10 mouse cellular contexts compared by ENCODE assay signal in genomic region chr4:150098880-150099279, GRCm38 (mm10). TPM values are rescaled to one million over a fixed set of nuclear protein-coding genes. Genes with fewer than 3 reads are reported as not detected.
A peak's percentile ranks its signal among the peaks of the same experiment; 100 is the strongest.
DNase-seq lines count a peak whose midpoint lies in the region; ATAC-seq lines count a peak whose summit lies in the region.
"Had no signal": no experiment of that assay in that cellular context is flagged by ENCODE, and none has a peak within 500 bp of the region (broad histone marks: within the 10 kb centered on the region; RNA-seq: fewer than 3 reads in every experiment).

No protein-coding gene starts in this region.

- H3K4me2 ChIP-seq in forebrain, embryonic 12.5 days, result no peak overlapping the region
- H3K4me2 ChIP-seq in hindbrain, embryonic 11.5 days (replicated peaks; ENCODE audit: low read depth, low read length), result no peak overlapping the region
- H3K4me2 ChIP-seq in midbrain, embryonic 11.5 days, result no peak overlapping the region
- H3K4me2 ChIP-seq: embryonic facial prominence, embryonic 15.5 days had no signal

- H3K9ac ChIP-seq in forebrain, embryonic 12.5 days, result no peak overlapping the region
- no peak overlapping the region for H3K9ac ChIP-seq in hindbrain, embryonic 11.5 days (ENCODE audit: low read depth, low read length)
- H3K9ac ChIP-seq in midbrain, embryonic 11.5 days (ENCODE audit: low read length), result no peak overlapping the region
- H3K9ac ChIP-seq: embryonic facial prominence, embryonic 15.5 days had no signal

- peak; percentile 81 for ATAC-seq in forebrain, embryonic 12.5 days (ENCODE audit: low FRiP score)
- ATAC-seq in hindbrain, embryonic 11.5 days (ENCODE audit: low FRiP score), result no peak
- ATAC-seq in midbrain, embryonic 11.5 days (ENCODE audit: low FRiP score), result no peak

- 19% methylated on average over 10 of the region's 10 CpGs for WGBS in forebrain, embryonic 12.5 days
- 23% methylated on average over 10 of the region's 10 CpGs for WGBS in hindbrain, embryonic 11.5 days
- 20% methylated on average over 10 of the region's 10 CpGs for WGBS in midbrain, embryonic 11.5 days

- H3K36me3 ChIP-seq in forebrain, embryonic 12.5 days (replicated peaks), result no peaks in the 10 kb centered on the region
- H3K36me3 ChIP-seq in hindbrain, embryonic 11.5 days (ENCODE audit: control insufficient read depth, insufficient read depth, low read length), result no peaks in the 10 kb centered on the region
- H3K36me3 ChIP-seq in midbrain, embryonic 11.5 days (ENCODE audit: control insufficient read depth, insufficient read depth, low read length), result no peaks in the 10 kb centered on the region

- DNase-seq in ovary, postnatal 10 days (ENCODE audit: low spot score), result peak; percentile 39
- no peak for DNase-seq in ovary, adult 18-20 months (ENCODE audit: low spot score)
- DNase-seq in c-Kit-positive CD71-negative TER-119-negative erythroid progenitor cells, embryonic 14.5 days (ENCODE audit: low read depth), result peak; percentile 60
- peak; percentile 86 for DNase-seq in hindbrain, embryonic 11.5 days (ENCODE audit: low spot score)
- peak; percentile 44 to 70 for DNase-seq in left cerebral cortex, adult 18-20 months (ENCODE audit: low spot score in 2 of 2)
- peak; percentile 98 for DNase-seq in midbrain, embryonic 11.5 days (ENCODE audit: low spot score, missing footprints)
- peak; percentile 54 to 80 for DNase-seq in spleen, postnatal 4 days (ENCODE audit: low spot score in 2 of 2)

- H3K27ac ChIP-seq in forebrain, embryonic 12.5 days, result no peak overlapping the region
- H3K27ac ChIP-seq in hindbrain, embryonic 11.5 days (ENCODE audit: low read depth, low read length), result no peak overlapping the region
- H3K27ac ChIP-seq in midbrain, embryonic 11.5 days (ENCODE audit: low read depth, low read length), result no peak overlapping the region
- H3K27ac ChIP-seq: embryonic facial prominence, embryonic 15.5 days had no signal

- peaks cover 56% of the 10 kb centered on the region for H3K27me3 ChIP-seq in forebrain, embryonic 12.5 days
- no peaks in the 10 kb centered on the region for H3K27me3 ChIP-seq in hindbrain, embryonic 11.5 days (ENCODE audit: control insufficient read depth, insufficient read depth, low read length)
- no peaks in the 10 kb centered on the region for H3K27me3 ChIP-seq in midbrain, embryonic 11.5 days (ENCODE audit: control insufficient read depth, insufficient read depth, low read length)
- H3K27me3 ChIP-seq: embryonic facial prominence, embryonic 15.5 days had no signal

- H3K4me3 ChIP-seq in forebrain, embryonic 12.5 days (replicated peaks), result no peak overlapping the region
- H3K4me3 ChIP-seq in hindbrain, embryonic 11.5 days (ENCODE audit: low read depth, low read length), result no peak overlapping the region
- no peak overlapping the region for H3K4me3 ChIP-seq in midbrain, embryonic 11.5 days (ENCODE audit: low read depth, low read length)
- H3K4me3 ChIP-seq: embryonic facial prominence, embryonic 15.5 days had no signal

- no peaks in the 10 kb centered on the region for H3K9me3 ChIP-seq in forebrain, embryonic 12.5 days
- H3K9me3 ChIP-seq in hindbrain, embryonic 11.5 days (ENCODE audit: control insufficient read depth, low read length), result no peaks in the 10 kb centered on the region
- H3K9me3 ChIP-seq in midbrain, embryonic 11.5 days (ENCODE audit: control insufficient read depth, low read length), result no peaks in the 10 kb centered on the region
- H3K9me3 ChIP-seq: embryonic facial prominence, embryonic 15.5 days had no signal

- peaks cover 11% of the 10 kb centered on the region for H3K4me1 ChIP-seq in forebrain, embryonic 12.5 days
- peaks cover 11% of the 10 kb centered on the region for H3K4me1 ChIP-seq in hindbrain, embryonic 11.5 days (replicated peaks; ENCODE audit: control insufficient read depth, insufficient read depth, low read length)
- H3K4me1 ChIP-seq in midbrain, embryonic 11.5 days (ENCODE audit: control insufficient read depth, insufficient read depth, low read length), result peaks cover 10% of the 10 kb centered on the region

RNA-seq across cellular contexts. Expression of gene Gpr157, which starts 11.7 kb away (rescaled TPM):
- polyA plus RNA-seq in forebrain, embryonic 12.5 days (2016; fragmentation: Nextera tagmentation; extraction: Ambion mirVana), result 0.32 and 0.54 TPM in 2 replicates
- 0.24 and 0.68 TPM in 2 replicates for polyA plus RNA-seq in hindbrain, embryonic 11.5 days (2014; fragmentation: Nextera tagmentation; extraction: Ambion mirVana)
- total RNA-seq in left cerebral cortex, adult 18-20 months (2021), result 1 to 10 TPM; 1.4 to 2.0 TPM
- 0.10 and 0.15 TPM in 2 replicates for polyA plus RNA-seq in midbrain, embryonic 11.5 days (2014; fragmentation: Nextera tagmentation; extraction: Ambion mirVana)

RNA-seq across cellular contexts. Expression of gene Slc2a5, which starts 20.2 kb away (rescaled TPM):
- 1.1 and 1.3 TPM in 2 replicates for polyA plus RNA-seq in forebrain, embryonic 12.5 days (2016; fragmentation: Nextera tagmentation; extraction: Ambion mirVana)
- polyA plus RNA-seq in hindbrain, embryonic 11.5 days (2014; fragmentation: Nextera tagmentation; extraction: Ambion mirVana), result 1.3 TPM in 2 replicates
- 1 to 10 TPM; 7.3 to 8.2 TPM for total RNA-seq in left cerebral cortex, adult 18-20 months (2021)
- polyA plus RNA-seq in midbrain, embryonic 11.5 days (2014; fragmentation: Nextera tagmentation; extraction: Ambion mirVana), result 1.1 and 1.6 TPM in 2 replicates

RNA-seq across cellular contexts. Expression of gene Slc2a7, which starts 49.9 kb away (rescaled TPM):
- not detected in 2 replicates for polyA plus RNA-seq in forebrain, embryonic 12.5 days (2016; fragmentation: Nextera tagmentation; extraction: Ambion mirVana)
- polyA plus RNA-seq in hindbrain, embryonic 11.5 days (2014; fragmentation: Nextera tagmentation; extraction: Ambion mirVana), result not detected in 2 replicates
- total RNA-seq in left cerebral cortex, adult 18-20 months (2021), result not detected
- not detected in 2 replicates for polyA plus RNA-seq in midbrain, embryonic 11.5 days (2014; fragmentation: Nextera tagmentation; extraction: Ambion mirVana)
- polyA plus RNA-seq: embryonic facial prominence, embryonic 15.5 days; neural tube, embryonic 14.5 days had no signal
